ENCODE assay signal across 10 mouse cellular contexts in the genomic region with DNA sequence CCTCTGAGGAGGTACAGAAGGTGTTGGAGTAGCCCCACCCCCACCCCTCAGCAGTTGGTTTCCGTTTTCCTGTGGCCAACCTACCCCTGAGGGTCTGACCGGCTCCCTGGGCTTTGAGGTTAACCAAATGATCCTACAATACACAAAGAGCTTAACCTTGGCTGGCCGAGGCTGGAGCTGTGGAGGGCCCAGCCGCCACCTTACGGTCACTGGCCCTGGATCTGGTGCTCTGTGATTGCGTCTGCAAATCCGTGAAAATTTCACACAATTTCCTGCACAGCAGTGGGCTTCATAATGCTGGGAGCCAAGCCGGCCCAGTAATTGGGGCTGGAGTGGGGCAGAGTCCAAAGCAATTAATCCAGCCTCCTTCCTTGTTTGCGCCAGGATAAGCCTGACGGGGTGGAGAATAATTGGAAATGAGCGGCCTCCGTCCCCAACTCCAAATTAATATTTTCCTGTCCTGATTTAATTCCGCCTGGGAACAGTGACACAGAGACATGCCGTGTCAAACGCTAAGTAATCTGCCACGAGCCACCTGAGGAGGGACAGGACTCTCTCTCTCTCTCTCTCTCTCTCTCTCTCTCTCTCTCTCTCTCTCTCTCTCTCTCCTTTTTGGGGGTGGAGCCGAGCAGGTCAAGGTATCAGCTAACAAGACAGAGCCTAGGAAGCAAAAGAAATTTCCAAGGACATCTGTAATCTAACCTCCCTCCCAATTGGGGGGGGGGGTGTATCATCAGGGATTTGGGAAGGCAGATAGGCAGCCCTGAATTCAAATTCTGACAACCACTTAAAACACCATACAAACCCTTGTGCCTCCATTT.
DNase-seq lines count a peak whose midpoint lies in the region; ATAC-seq lines count a peak whose summit lies in the region.
"Had no signal": no experiment of that assay in that cellular context is flagged by ENCODE, and none has a peak within 500 bp of the region (broad histone marks: within the 10 kb centered on the region; RNA-seq: fewer than 3 reads in every experiment).

No protein-coding gene starts in this region.

- H3K9ac ChIP-seq in intestine, embryonic 15.5 days: no peak overlapping the region
- no peak overlapping the region for H3K9ac ChIP-seq in midbrain, embryonic 15.5 days

- no peaks in the 10 kb centered on the region for H3K9me3 ChIP-seq in intestine, embryonic 15.5 days
- no peaks in the 10 kb centered on the region for H3K9me3 ChIP-seq in midbrain, embryonic 15.5 days

- peak overlapping the region; percentile 68 for H3K27ac ChIP-seq in intestine, embryonic 15.5 days
- H3K27ac ChIP-seq in midbrain, embryonic 15.5 days: peak overlapping the region; percentile 55

- peak; percentile 34 for DNase-seq in embryo, embryonic 10 days (ENCODE audit: low spot score)
- DNase-seq in embryo, embryonic 11 days: no peak
- DNase-seq in cerebellum, adult 9-10 months: peak; percentile 55
- DNase-seq in heart, postnatal 10 days: no peak
- no peak for DNase-seq in lung, postnatal 14 days
- DNase-seq in lung, postnatal 10 days: no peak
- DNase-seq: adrenal gland, postnatal 36 days had no signal

- ATAC-seq in intestine, embryonic 15.5 days: peak; percentile 91
- peak; percentile 50 for ATAC-seq in midbrain, embryonic 15.5 days (replicated peaks)

- 0 out of 2 replicates have a peak overlapping the region, but pooled peaks have one; percentile 5 for H3K4me3 ChIP-seq in intestine, embryonic 15.5 days (replicated peaks)
- no peak overlapping the region for H3K4me3 ChIP-seq in midbrain, embryonic 15.5 days
- H3K4me3 ChIP-seq: erythroblast, embryonic 14.5 days had no signal

- WGBS in intestine, embryonic 15.5 days: 15% methylated on average over 17 of the region's 17 CpGs
- 11% methylated on average over 17 of the region's 17 CpGs for WGBS in midbrain, embryonic 15.5 days

- no peaks in the 10 kb centered on the region for H3K36me3 ChIP-seq in intestine, embryonic 15.5 days
- H3K36me3 ChIP-seq in midbrain, embryonic 15.5 days (replicated peaks): no peaks in the 10 kb centered on the region

- intact Hi-C loops in heart, postnatal 10 days (cut with DNase I): no loop called here

- peaks cover 6% of the 10 kb centered on the region; the same call in 1 of the 2 replicates for H3K4me1 ChIP-seq in intestine, embryonic 15.5 days (replicated peaks)
- H3K4me1 ChIP-seq in midbrain, embryonic 15.5 days: peaks cover 9% of the 10 kb centered on the region

- H3K4me2 ChIP-seq in intestine, embryonic 15.5 days (replicated peaks): peak overlapping the region; percentile 44
- 0 out of 2 replicates have a peak overlapping the region, but pooled peaks have one; percentile 5 for H3K4me2 ChIP-seq in midbrain, embryonic 15.5 days

- H3K27me3 ChIP-seq in intestine, embryonic 15.5 days (replicated peaks): no peaks in the 10 kb centered on the region
- 0 out of 2 replicates have a peak, but pooled peaks cover 2% of the 10 kb centered on the region for H3K27me3 ChIP-seq in midbrain, embryonic 15.5 days (replicated peaks)

Comparison
In these comparisons a context has a peak if more than half of its experiments do, and no peak if none do; other contexts are left out.
1. DNase-seq: peak in embryo, embryonic 10 days (single experiment) and cerebellum, adult 9-10 months (single experiment); none in embryo, embryonic 11 days (single experiment), heart, postnatal 10 days (0 of 2), lung, postnatal 14 days (single experiment) and lung, postnatal 10 days (single experiment).